Mouse (Mus musculus): Measurements from ENCODE around the gene Hectd3. TPM values are rescaled to one million over a fixed set of nuclear protein-coding genes. Genes with fewer than 3 reads are reported as not detected.

Gene Hectd3
- polyA plus RNA-seq, 1 experiment from 2014 or later: 10.8 TPM

GRCm38 (mm10) chr4:117005611-117006400 is 10.7 kb downstream of the Hectd3 start:
- WGBS: 70% methylated on average over 7 of the region's 7 CpGs
- no peak overlapping the region for H3K9ac ChIP-seq (ENCODE audit: low read depth, low read length)
- H3K9me3 ChIP-seq (ENCODE audit: control insufficient read depth, low read length): no peaks in the 10 kb centered on the region

DNA sequence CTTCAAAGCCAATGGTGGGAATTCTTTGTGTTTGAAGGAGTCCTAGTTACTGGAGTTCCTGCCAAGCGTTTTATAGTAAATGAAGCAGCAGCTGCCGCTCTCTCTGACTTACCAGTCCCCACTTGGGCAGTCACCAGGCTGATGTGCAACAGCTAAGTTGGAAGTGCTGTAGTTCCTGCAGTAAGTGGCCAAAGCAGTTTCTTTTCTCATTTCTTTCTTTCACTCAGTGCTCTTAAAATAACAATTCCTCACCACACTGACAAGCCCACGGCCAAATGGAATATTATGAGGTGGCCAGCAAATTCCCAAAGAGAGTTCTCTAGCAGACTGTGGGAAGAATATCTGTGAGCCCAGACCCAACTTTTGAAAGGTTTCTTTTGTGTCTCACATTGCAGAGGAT is 11.9 kb downstream of the Hectd3 start:
- no peak overlapping the region for H3K4me2 ChIP-seq
- no peak for DNase-seq (ENCODE audit: low spot score)

More at GRCm38 (mm10) chr4:117005611-117006400, 10.7 kb downstream of the Hectd3 start:
- no peak overlapping the region for H3K4me3 ChIP-seq (ENCODE audit: low read depth, low read length)
- no peaks in the 10 kb centered on the region for H3K4me1 ChIP-seq (replicated peaks; ENCODE audit: control insufficient read depth, insufficient read depth, low read length)
- no peak for DNase-seq (ENCODE audit: low spot score)
- no peak for ATAC-seq (replicated peaks; ENCODE audit: low FRiP score)
- no peak overlapping the region for H3K4me2 ChIP-seq
- H3K27ac ChIP-seq (ENCODE audit: low read depth, low read length): no peak overlapping the region
- peaks cover 3% of the 10 kb centered on the region; the same call in 1 of the 2 replicates for H3K36me3 ChIP-seq (ENCODE audit: control insufficient read depth, insufficient read depth, low read length)
- H3K27me3 ChIP-seq (replicated peaks; ENCODE audit: control insufficient read depth, insufficient read depth, low read length): no peaks in the 10 kb centered on the region

GRCm38 (mm10) chr4:117010231-117010630 is 15.1 kb downstream of the Hectd3 start:
- no peak overlapping the region for H3K4me3 ChIP-seq (ENCODE audit: low read depth, low read length)
- no peak overlapping the region for H3K27ac ChIP-seq (ENCODE audit: low read depth, low read length)
- ATAC-seq (replicated peaks; ENCODE audit: low FRiP score) (no peak), DNase-seq (ENCODE audit: low spot score) (no peak)
- H3K36me3 ChIP-seq (ENCODE audit: control insufficient read depth, insufficient read depth, low read length): no peaks in the 10 kb centered on the region
- 86% methylated on average over 5 of the region's 5 CpGs for whole genome bisulfite sequencing
- no peaks in the 10 kb centered on the region for H3K27me3 ChIP-seq (replicated peaks; ENCODE audit: control insufficient read depth, insufficient read depth, low read length)
- H3K4me2 ChIP-seq: no peak overlapping the region
- H3K9ac ChIP-seq (ENCODE audit: low read depth, low read length): no peak overlapping the region
- no peaks in the 10 kb centered on the region for H3K9me3 ChIP-seq (ENCODE audit: control insufficient read depth, low read length)
- H3K4me1 ChIP-seq (replicated peaks; ENCODE audit: control insufficient read depth, insufficient read depth, low read length): no peaks in the 10 kb centered on the region

More for the DNA sequence above, 11.9 kb downstream of the Hectd3 start:
- H3K27me3 ChIP-seq (replicated peaks; ENCODE audit: control insufficient read depth, insufficient read depth, low read length): no peaks in the 10 kb centered on the region
- WGBS: 68% methylated on average over 3 of the region's 3 CpGs
- H3K9ac ChIP-seq (ENCODE audit: low read depth, low read length): no peak overlapping the region
- ATAC-seq (replicated peaks; ENCODE audit: low FRiP score): no peak
- no peak overlapping the region for H3K4me3 ChIP-seq (ENCODE audit: low read depth, low read length)
- no peaks in the 10 kb centered on the region for H3K9me3 ChIP-seq (ENCODE audit: control insufficient read depth, low read length)
- peaks cover 3% of the 10 kb centered on the region; the same call in 1 of the 2 replicates for H3K36me3 ChIP-seq (ENCODE audit: control insufficient read depth, insufficient read depth, low read length)
- no peaks in the 10 kb centered on the region for H3K4me1 ChIP-seq (replicated peaks; ENCODE audit: control insufficient read depth, insufficient read depth, low read length)
- H3K27ac ChIP-seq (ENCODE audit: low read depth, low read length): no peak overlapping the region

- H3K27me3 ChIP-seq (replicated peaks; ENCODE audit: control insufficient read depth, insufficient read depth, low read length): no peaks in the 10 kb centered on the region
- ATAC-seq (replicated peaks; ENCODE audit: low FRiP score) (no peak), DNase-seq (ENCODE audit: low spot score) (no peak)
- no peaks in the 10 kb centered on the region for H3K9me3 ChIP-seq (ENCODE audit: control insufficient read depth, low read length)
- H3K4me2 ChIP-seq: no peak overlapping the region
- H3K36me3 ChIP-seq (ENCODE audit: control insufficient read depth, insufficient read depth, low read length): no peaks in the 10 kb centered on the region
- WGBS: 84% methylated on average over 6 of the region's 6 CpGs
- no peaks in the 10 kb centered on the region; the same call in 1 of the 2 replicates for H3K4me1 ChIP-seq (replicated peaks; ENCODE audit: control insufficient read depth, insufficient read depth, low read length)
- H3K9ac ChIP-seq (ENCODE audit: low read depth, low read length): no peak overlapping the region
- H3K27ac ChIP-seq (ENCODE audit: low read depth, low read length): no peak overlapping the region
- no peak overlapping the region for H3K4me3 ChIP-seq (ENCODE audit: low read depth, low read length)
These were observed 18.5 kb downstream of the Hectd3 start for GRCm38 (mm10) chr4:117013596-117013995.

GRCm38 (mm10) chr4:117014901-117015415 is 19.8 kb downstream of the Hectd3 start:
- WGBS: 65% methylated on average over 4 of the region's 4 CpGs
- no peak overlapping the region for H3K27ac ChIP-seq (ENCODE audit: low read depth, low read length)

GRCm38 (mm10) chr4:117017738-117018137 is 22.6 kb downstream of the Hectd3 start:
- no peak overlapping the region for H3K9ac ChIP-seq (ENCODE audit: low read depth, low read length)
- no peak overlapping the region for H3K27ac ChIP-seq (ENCODE audit: low read depth, low read length)
- H3K4me2 ChIP-seq: no peak overlapping the region
- 89% methylated on average over 2 of the region's 2 CpGs for WGBS
- no peaks in the 10 kb centered on the region for H3K9me3 ChIP-seq (ENCODE audit: control insufficient read depth, low read length)
- no peak for ATAC-seq (replicated peaks; ENCODE audit: low FRiP score)
- no peak for DNase-seq (ENCODE audit: low spot score)
- H3K4me1 ChIP-seq (replicated peaks; ENCODE audit: control insufficient read depth, insufficient read depth, low read length): peaks cover 10% of the 10 kb centered on the region
- H3K27me3 ChIP-seq (replicated peaks; ENCODE audit: control insufficient read depth, insufficient read depth, low read length): no peaks in the 10 kb centered on the region
- no peak overlapping the region for H3K4me3 ChIP-seq (ENCODE audit: low read depth, low read length)
- peaks cover 5% of the 10 kb centered on the region for H3K36me3 ChIP-seq (ENCODE audit: control insufficient read depth, insufficient read depth, low read length)

More at GRCm38 (mm10) chr4:117014901-117015415, 19.8 kb downstream of the Hectd3 start:
- H3K27me3 ChIP-seq (replicated peaks; ENCODE audit: control insufficient read depth, insufficient read depth, low read length): no peaks in the 10 kb centered on the region
- H3K9ac ChIP-seq (ENCODE audit: low read depth, low read length): no peak overlapping the region
- DNase-seq (ENCODE audit: low spot score) (no peak), ATAC-seq (replicated peaks; ENCODE audit: low FRiP score) (no peak)
- H3K9me3 ChIP-seq (ENCODE audit: control insufficient read depth, low read length): no peaks in the 10 kb centered on the region
- peaks cover under 1% of the 10 kb centered on the region for H3K4me1 ChIP-seq (replicated peaks; ENCODE audit: control insufficient read depth, insufficient read depth, low read length)
- H3K4me3 ChIP-seq (ENCODE audit: low read depth, low read length): no peak overlapping the region
- H3K36me3 ChIP-seq (ENCODE audit: control insufficient read depth, insufficient read depth, low read length): no peaks in the 10 kb centered on the region
- no peak overlapping the region for H3K4me2 ChIP-seq

DNA sequence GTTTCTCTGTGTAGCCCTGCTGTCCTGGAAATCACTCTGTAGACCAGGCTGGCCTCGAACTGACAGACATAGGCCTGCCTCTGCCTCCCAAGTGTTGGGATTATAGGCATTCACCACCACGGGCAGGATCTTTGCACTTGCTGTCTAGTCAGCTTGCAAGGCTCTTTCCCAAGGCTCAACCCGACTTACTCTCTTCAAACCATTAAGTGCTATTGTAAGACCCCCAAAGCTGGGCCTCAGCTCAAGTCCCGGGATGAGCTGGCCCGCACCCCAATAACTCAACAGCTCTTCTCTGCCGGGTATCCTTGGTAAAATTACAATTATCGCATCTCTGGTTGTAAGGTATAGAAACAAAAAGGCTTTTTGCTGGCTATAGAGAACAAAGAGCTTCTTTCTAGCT is 23.2 kb downstream of the Hectd3 start:
- no peak for DNase-seq (ENCODE audit: low spot score)
- 91% methylated on average over 7 of the region's 7 CpGs for WGBS
- ATAC-seq (replicated peaks; ENCODE audit: low FRiP score): no peak

GRCm38 (mm10) chr4:117019206-117020134 is 24.4 kb downstream of the Hectd3 start, which contains the start of gene Eif2b3:
Gene Eif2b3, plus strand, starts transcription at chr4:117019402.
- H3K9me3 ChIP-seq (ENCODE audit: control insufficient read depth, low read length): no peaks in the 10 kb centered on the region
- peak; percentile 96 for ATAC-seq (replicated peaks; ENCODE audit: low FRiP score)
- DNase-seq (ENCODE audit: low spot score): peak; percentile 90
- peaks cover 14% of the 10 kb centered on the region for H3K4me1 ChIP-seq (replicated peaks; ENCODE audit: control insufficient read depth, insufficient read depth, low read length)
- H3K4me2 ChIP-seq: peak within 1 kb of the TSS; percentile 71
- peak within 1 kb of the TSS; percentile 30; the same call in 1 of the 2 replicates for H3K27ac ChIP-seq (ENCODE audit: low read depth, low read length)
- under 1% methylated on average over 61 of the region's 61 CpGs for WGBS
- H3K27me3 ChIP-seq (replicated peaks; ENCODE audit: control insufficient read depth, insufficient read depth, low read length): no peaks in the 10 kb centered on the region
- H3K36me3 ChIP-seq (ENCODE audit: control insufficient read depth, insufficient read depth, low read length): peaks cover 8% of the 10 kb centered on the region
- H3K9ac ChIP-seq (ENCODE audit: low read depth, low read length): peak within 1 kb of the TSS; percentile 72
- H3K4me3 ChIP-seq (ENCODE audit: low read depth, low read length): peak within 1 kb of the TSS; percentile 72

More for the DNA sequence above, 23.2 kb downstream of the Hectd3 start:
- no peak overlapping the region for H3K27ac ChIP-seq (ENCODE audit: low read depth, low read length)
- H3K9ac ChIP-seq (ENCODE audit: low read depth, low read length): no peak overlapping the region
- no peaks in the 10 kb centered on the region for H3K9me3 ChIP-seq (ENCODE audit: control insufficient read depth, low read length)
- H3K36me3 ChIP-seq (ENCODE audit: control insufficient read depth, insufficient read depth, low read length): peaks cover 8% of the 10 kb centered on the region
- H3K4me3 ChIP-seq (ENCODE audit: low read depth, low read length): no peak overlapping the region
- no peak overlapping the region for H3K4me2 ChIP-seq
- peaks cover 13% of the 10 kb centered on the region for H3K4me1 ChIP-seq (replicated peaks; ENCODE audit: control insufficient read depth, insufficient read depth, low read length)
- no peaks in the 10 kb centered on the region for H3K27me3 ChIP-seq (replicated peaks; ENCODE audit: control insufficient read depth, insufficient read depth, low read length)
